Mouse (Mus musculus): ENCODE results near the gene Actn1. TPM values are rescaled to one million over a fixed set of nuclear protein-coding genes. Genes with fewer than 3 reads are reported as not detected.

Gene Actn1
- polyA plus RNA-seq, 1 experiment from 2014 or later = 23.7 TPM

DNA sequence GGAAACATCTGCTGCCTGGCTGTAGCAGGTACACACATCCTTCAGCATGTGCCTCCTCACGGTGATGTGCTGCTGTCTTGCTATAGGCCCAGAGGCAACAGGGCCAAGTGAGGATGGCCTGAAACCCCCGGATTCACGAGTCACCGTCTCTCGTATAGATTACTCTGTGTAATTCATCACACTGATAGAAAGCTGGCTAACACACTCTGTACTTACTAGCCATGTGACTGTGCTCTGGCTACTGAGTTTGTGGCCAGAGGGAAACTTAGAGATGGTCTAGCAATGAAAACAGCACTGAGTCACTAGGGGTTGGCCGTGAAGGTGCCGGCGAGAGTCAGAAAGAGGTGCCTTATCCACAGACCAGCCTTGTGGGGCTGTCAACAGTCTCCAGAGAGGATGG is 95.6 kb downstream of the Actn1 start:
- Histone ChIP-seq H3K9ac (no peak overlapping the region), H3K36me3 (no peaks in the 10 kb centered on the region), H3K27me3 (no peaks in the 10 kb centered on the region), H3K27ac (no peak overlapping the region), H3K4me1 (no peaks in the 10 kb centered on the region), H3K4me3 (no peak overlapping the region), H3K9me3 (replicated peaks) (no peaks in the 10 kb centered on the region), H3K4me2 (replicated peaks) (no peak overlapping the region)
- 93% methylated on average over 8 of the region's 8 CpGs for WGBS
- ATAC-seq (ENCODE audit: low FRiP score) = no peak

GRCm38 (mm10) chr12:80162448-80162847 is 97.7 kb downstream of the Actn1 start:
- H3K4me3 ChIP-seq = no peak overlapping the region
- H3K4me2 ChIP-seq (replicated peaks) = no peak overlapping the region
- H3K36me3 ChIP-seq = no peaks in the 10 kb centered on the region
- H3K9ac ChIP-seq = no peak overlapping the region
- no peak for ATAC-seq (ENCODE audit: low FRiP score)
- H3K27ac ChIP-seq = no peak overlapping the region
- H3K27me3 ChIP-seq = no peaks in the 10 kb centered on the region
- WGBS = 72% methylated on average over 3 of the region's 3 CpGs
- no peaks in the 10 kb centered on the region for H3K4me1 ChIP-seq
- H3K9me3 ChIP-seq (replicated peaks) = no peaks in the 10 kb centered on the region

DNA sequence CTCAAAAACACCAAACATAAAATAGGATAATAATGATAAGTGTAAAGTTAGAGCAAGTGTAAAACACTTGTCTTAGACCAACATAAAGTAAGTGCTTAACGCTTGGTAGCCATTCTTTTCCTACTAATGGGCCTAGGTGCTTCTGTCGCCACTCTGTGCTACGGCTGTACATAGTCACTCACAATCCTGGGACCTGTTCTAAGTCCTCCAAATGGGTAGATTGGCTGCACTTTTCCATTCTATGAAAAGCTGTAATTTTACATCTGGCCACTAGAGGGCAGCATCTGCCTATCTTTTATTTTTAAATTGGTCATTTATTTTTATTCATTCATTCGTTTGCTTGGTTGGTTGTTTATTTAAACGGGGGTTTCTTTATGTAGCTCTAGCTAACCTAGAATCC is 102.5 kb downstream of the Actn1 start:
- WGBS = 12% methylated on average over 5 of the region's 5 CpGs
- Histone ChIP-seq H3K9ac (no peak overlapping the region), H3K27ac (no peak overlapping the region), H3K27me3 (no peaks in the 10 kb centered on the region), H3K4me2 (replicated peaks) (no peak overlapping the region; the same call in 1 of the 2 replicates), H3K9me3 (replicated peaks) (0 out of 2 replicates have a peak, but pooled peaks cover 3% of the 10 kb centered on the region), H3K4me1 (no peaks in the 10 kb centered on the region), H3K36me3 (no peaks in the 10 kb centered on the region), H3K4me3 (no peak overlapping the region)
- no peak for ATAC-seq (ENCODE audit: low FRiP score)

- Histone ChIP-seq H3K27ac (no peak overlapping the region), H3K4me2 (replicated peaks) (no peak overlapping the region), H3K4me3 (no peak overlapping the region), H3K9ac (no peak overlapping the region), H3K36me3 (no peaks in the 10 kb centered on the region), H3K9me3 (replicated peaks) (0 out of 2 replicates have a peak, but pooled peaks cover 3% of the 10 kb centered on the region), H3K4me1 (no peaks in the 10 kb centered on the region), H3K27me3 (no peaks in the 10 kb centered on the region)
- no peak for ATAC-seq (ENCODE audit: low FRiP score)
- whole genome bisulfite sequencing = 40% methylated on average over 10 of the region's 10 CpGs
These were observed 106.4 kb downstream of the Actn1 start for GRCm38 (mm10) chr12:80153687-80154326.

DNA sequence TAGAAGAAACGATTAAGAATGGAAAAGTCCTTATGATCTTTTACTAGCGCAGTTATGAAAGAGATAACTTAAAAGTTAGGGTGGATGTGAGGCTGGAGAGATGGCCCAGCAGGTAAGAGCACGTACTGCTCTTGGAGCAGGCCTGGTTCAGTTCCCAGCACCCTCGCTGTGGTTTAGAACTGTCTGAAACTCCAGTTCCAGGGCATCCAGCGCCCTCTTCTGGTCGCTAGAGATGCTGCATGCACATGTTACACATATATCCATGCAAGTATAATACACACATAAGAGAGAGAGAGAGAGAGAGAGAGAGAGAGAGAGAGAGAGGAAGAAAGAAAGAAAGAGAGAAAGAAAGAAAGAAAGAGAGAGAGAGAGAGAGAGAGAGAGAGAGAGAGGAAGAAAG is 107.1 kb downstream of the Actn1 start:
- Histone ChIP-seq H3K36me3 (no peaks in the 10 kb centered on the region), H3K9me3 (replicated peaks) (0 out of 2 replicates have a peak, but pooled peaks cover 3% of the 10 kb centered on the region), H3K4me2 (replicated peaks) (no peak overlapping the region), H3K4me1 (no peaks in the 10 kb centered on the region), H3K27me3 (no peaks in the 10 kb centered on the region), H3K9ac (no peak overlapping the region), H3K4me3 (no peak overlapping the region), H3K27ac (no peak overlapping the region)
- 79% methylated on average over 6 of the region's 6 CpGs for WGBS
- no peak for ATAC-seq (ENCODE audit: low FRiP score)

- no peak overlapping the region for H3K4me3 ChIP-seq
- H3K9ac ChIP-seq = no peak overlapping the region
- H3K27me3 ChIP-seq = no peaks in the 10 kb centered on the region
- no peak for ATAC-seq (ENCODE audit: low FRiP score)
- no peaks in the 10 kb centered on the region for H3K4me1 ChIP-seq
- H3K9me3 ChIP-seq (replicated peaks) = 0 out of 2 replicates have a peak, but pooled peaks cover 3% of the 10 kb centered on the region
- H3K4me2 ChIP-seq (replicated peaks) = no peak overlapping the region
- no peaks in the 10 kb centered on the region for H3K36me3 ChIP-seq
- no peak overlapping the region for H3K27ac ChIP-seq
- 90% methylated on average over 6 of the region's 6 CpGs for WGBS
These were observed 108.3 kb downstream of the Actn1 start for GRCm38 (mm10) chr12:80151821-80152220.

- 0 out of 2 replicates have a peak, but pooled peaks cover 3% of the 10 kb centered on the region for H3K9me3 ChIP-seq (replicated peaks)
- no peaks in the 10 kb centered on the region for H3K36me3 ChIP-seq
- H3K27ac ChIP-seq = no peak overlapping the region
- H3K9ac ChIP-seq = no peak overlapping the region
- H3K4me2 ChIP-seq (replicated peaks) = 0 out of 2 replicates have a peak overlapping the region, but pooled peaks have one; percentile 6
- H3K27me3 ChIP-seq = no peaks in the 10 kb centered on the region
- WGBS = 30% methylated on average over 8 of the region's 8 CpGs
- no peak for ATAC-seq (ENCODE audit: low FRiP score)
- H3K4me1 ChIP-seq = peaks cover 5% of the 10 kb centered on the region; the same call in 1 of the 2 replicates
- no peak overlapping the region for H3K4me3 ChIP-seq
These were observed 109.5 kb downstream of the Actn1 start for GRCm38 (mm10) chr12:80150624-80151023.

- Histone ChIP-seq H3K9me3 (replicated peaks) (no peaks in the 10 kb centered on the region), H3K4me3 (no peak overlapping the region), H3K4me1 (peaks cover 9% of the 10 kb centered on the region; the same call in 1 of the 2 replicates), H3K36me3 (no peaks in the 10 kb centered on the region), H3K27ac (no peak overlapping the region), H3K4me2 (replicated peaks) (no peak overlapping the region), H3K9ac (no peak overlapping the region), H3K27me3 (no peaks in the 10 kb centered on the region)
- no peak for ATAC-seq (ENCODE audit: low FRiP score)
- WGBS = 85% methylated on average over 11 of the region's 11 CpGs
These were observed 112.5 kb downstream of the Actn1 start for GRCm38 (mm10) chr12:80147563-80148214.

DNA sequence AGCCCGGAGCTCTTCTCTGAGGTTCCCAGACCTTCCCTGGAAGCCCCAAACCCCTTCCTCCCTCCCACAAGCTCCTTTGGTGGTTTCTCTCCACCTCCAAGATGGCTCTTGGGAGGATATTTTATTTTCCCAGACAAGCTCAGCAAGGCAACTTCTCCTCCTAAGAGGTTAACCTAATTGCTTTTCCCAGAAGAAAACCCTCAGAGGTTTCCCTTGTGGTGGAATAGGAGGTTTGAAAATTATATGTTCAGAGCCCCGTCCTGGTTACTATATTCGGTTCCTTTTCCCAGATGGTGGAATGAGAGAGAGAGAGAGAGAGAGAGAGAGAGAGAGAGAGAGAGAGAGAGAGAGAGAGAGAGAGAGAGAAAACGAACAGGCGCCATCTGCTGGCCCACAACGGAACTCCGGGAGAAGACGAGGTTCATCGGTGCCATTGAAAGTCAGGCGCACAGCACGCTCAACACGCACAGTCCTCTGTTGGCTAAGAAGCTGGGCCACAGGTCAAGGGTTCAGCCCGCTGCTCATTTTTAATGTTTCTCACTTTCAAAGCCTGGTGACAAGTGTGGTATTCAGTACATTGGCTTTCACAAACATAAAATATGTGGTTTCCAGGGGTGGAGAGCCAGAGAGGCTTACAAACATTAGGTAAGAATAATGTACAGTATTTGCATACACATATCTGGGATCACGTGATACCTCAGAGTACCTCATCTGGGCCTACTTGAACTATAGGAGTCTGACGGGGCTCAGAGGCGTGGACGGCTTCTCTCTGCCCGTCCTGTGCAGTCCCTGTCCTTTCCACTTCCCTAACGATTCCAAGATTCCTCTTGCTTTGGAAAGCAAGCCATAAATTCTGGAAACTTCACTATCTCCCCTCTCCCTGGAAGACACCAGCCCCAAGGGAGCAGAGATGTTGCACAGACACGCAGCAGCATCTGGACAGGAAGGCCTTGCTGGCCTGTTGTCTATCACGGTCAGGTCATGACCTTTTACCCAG is 113.6 kb downstream of the Actn1 start:
- Histone ChIP-seq H3K27me3 (no peaks in the 10 kb centered on the region), H3K9me3 (replicated peaks) (no peaks in the 10 kb centered on the region), H3K4me1 (peaks cover 9% of the 10 kb centered on the region; the same call in 1 of the 2 replicates), H3K4me2 (replicated peaks) (no peak overlapping the region), H3K9ac (no peak overlapping the region), H3K36me3 (no peaks in the 10 kb centered on the region), H3K27ac (0 out of 2 replicates have a peak overlapping the region, but pooled peaks have one; percentile 2), H3K4me3 (no peak overlapping the region)
- 39% methylated on average over 21 of the region's 21 CpGs for WGBS
- ATAC-seq (ENCODE audit: low FRiP score) = no peak

DNA sequence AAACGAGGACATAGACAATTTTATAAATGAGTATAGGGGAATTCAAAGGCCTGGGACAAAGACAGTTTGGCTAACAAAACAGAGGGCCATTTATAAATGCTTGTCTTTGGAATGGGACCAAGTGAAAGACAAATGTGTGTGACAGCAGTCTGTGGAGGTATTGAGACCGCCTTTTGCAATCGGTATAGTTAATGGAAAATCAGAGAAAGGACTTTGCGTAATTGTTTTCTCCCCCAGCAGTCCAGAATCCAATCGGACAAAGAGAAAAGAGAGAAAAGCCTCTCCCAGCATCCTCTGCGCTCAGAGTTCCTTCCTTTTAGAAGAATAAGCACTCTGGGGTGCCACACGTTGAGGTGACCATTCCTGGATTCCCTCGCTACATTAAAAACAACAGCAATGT is 114.8 kb downstream of the Actn1 start:
- H3K27me3 ChIP-seq = no peaks in the 10 kb centered on the region
- no peak overlapping the region for H3K9ac ChIP-seq
- WGBS = 40% methylated on average over 8 of the region's 8 CpGs
- 0 out of 2 replicates have a peak overlapping the region, but pooled peaks have one; percentile 2 for H3K27ac ChIP-seq
- no peak overlapping the region for H3K4me3 ChIP-seq
- ATAC-seq (ENCODE audit: low FRiP score) = no peak
- no peaks in the 10 kb centered on the region for H3K36me3 ChIP-seq
- H3K4me1 ChIP-seq = peaks cover 9% of the 10 kb centered on the region; the same call in 1 of the 2 replicates
- H3K4me2 ChIP-seq (replicated peaks) = no peak overlapping the region
- no peaks in the 10 kb centered on the region for H3K9me3 ChIP-seq (replicated peaks)

DNA sequence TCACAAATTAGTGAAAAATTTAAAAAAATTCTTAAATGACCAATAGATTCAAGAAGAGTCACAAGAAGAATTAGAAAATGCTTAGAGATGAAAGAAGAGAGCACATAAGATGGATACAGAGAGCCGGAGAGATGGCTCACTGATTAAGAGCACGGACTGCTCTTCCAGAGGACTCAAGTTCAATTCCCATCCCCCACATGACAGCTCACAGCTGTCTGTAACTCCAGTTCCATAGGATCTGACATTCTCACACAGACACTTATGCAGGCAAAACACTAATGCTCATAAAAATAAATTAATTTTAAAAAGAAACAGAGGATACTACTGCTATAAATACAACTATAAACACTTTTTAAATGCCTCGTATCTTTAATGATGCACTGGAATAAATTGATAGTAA is 115.3 kb downstream of the Actn1 start:
- Histone ChIP-seq H3K27me3 (0 out of 2 replicates have a peak, but pooled peaks cover under 1% of the 10 kb centered on the region), H3K4me2 (replicated peaks) (no peak overlapping the region), H3K4me3 (no peak overlapping the region), H3K9ac (no peak overlapping the region), H3K4me1 (peaks cover 9% of the 10 kb centered on the region; the same call in 1 of the 2 replicates), H3K9me3 (replicated peaks) (no peaks in the 10 kb centered on the region), H3K27ac (no peak overlapping the region), H3K36me3 (no peaks in the 10 kb centered on the region)
- no peak for ATAC-seq (ENCODE audit: low FRiP score)
- 64% methylated on average over 3 of the region's 3 CpGs for WGBS

DNA sequence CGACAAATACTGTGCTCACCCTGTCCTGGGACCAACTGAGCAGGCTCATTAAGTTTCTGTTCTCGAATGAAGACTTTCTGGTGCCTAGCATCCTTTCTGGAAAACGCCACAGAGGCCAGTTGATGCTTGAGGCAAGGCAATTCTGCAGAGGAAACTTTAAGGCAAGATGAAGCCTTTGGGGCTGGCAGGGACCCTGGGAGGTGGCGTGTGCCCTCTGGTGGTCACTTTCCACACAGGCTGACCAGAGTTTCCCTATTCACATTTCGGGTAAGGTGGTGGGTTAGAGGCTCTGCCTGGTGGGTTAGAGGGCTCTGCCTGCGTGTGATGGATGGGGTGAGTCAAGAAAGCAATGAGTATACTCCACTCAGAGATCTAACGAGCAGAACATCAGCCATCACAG is 118.7 kb downstream of the Actn1 start:
- H3K27me3 ChIP-seq = 0 out of 2 replicates have a peak, but pooled peaks cover 3% of the 10 kb centered on the region
- peaks cover 8% of the 10 kb centered on the region; the same call in 1 of the 2 replicates for H3K4me1 ChIP-seq
- H3K27ac ChIP-seq = no peak overlapping the region
- H3K9me3 ChIP-seq (replicated peaks) = no peaks in the 10 kb centered on the region
- 0 out of 2 replicates have a peak, but pooled peaks have one; percentile 30 for ATAC-seq (ENCODE audit: low FRiP score)
- H3K36me3 ChIP-seq = no peaks in the 10 kb centered on the region
- no peak overlapping the region for H3K4me2 ChIP-seq (replicated peaks)
- 22% methylated on average over 7 of the region's 7 CpGs for WGBS
- H3K9ac ChIP-seq = no peak overlapping the region
- H3K4me3 ChIP-seq = no peak overlapping the region
